Mouse (Mus musculus) urinary bladder, postnatal 4 days (tissue): ENCODE measurements at regions not wholly inside any gene's neighbourhood (a gene's known extent, or its start where the extent isn't known, plus 50 kb on each side); places are given as distances from the start of the nearest gene placed in this dataset.

ENCODE experiments used
- DNase-seq, 2 experiments: peaks; one replicate each; pipeline ENCODE4 v3.0.0; 2021 to 2022; ENCODE audit warnings: low spot score in 2 of 2

DNA sequence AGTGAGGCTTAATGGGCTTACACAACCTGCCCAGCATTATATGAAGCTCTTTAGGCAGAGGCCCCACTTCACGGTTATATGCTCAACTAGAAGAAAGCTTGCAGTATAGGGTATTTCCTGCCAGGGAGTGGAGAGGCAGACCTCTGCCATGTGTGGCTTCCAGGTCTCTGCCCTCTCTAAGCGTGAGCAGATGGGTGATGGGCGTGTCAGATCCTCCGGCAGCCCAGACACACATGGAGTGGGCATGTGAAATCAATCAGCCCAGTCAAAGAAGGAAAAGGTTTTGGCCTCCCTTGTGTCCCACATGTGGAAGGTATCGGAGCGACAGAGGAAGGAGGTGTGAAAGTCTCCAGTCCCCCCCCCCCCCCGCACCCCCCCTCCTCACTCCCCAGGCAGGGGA is 102.3 kb upstream of the Runx1 start:
- DNase-seq = no peak

GRCm38 (mm10) chr16:92927662-92928061 is 101.7 kb upstream of the Runx1 start:
- DNase-seq = no peak

DNA sequence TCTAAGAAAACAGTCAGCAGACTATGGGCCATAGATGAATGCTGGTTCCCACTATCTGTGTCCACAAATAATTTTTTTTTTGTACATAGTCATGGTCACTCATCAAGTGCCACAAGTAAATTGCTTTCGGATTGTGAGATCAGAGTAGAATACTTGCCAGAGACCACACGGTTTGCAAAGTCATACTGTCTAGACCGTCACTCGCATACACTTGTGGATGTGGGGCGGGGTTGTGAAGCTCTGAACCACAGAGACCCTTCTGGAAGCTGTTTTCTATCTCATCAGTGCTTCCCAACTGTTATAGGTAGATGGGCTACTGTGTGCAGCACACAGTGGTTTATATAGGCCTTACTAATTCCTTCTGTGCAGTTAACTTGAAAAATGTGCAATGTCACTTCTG is 100.9 kb upstream of the Runx1 start:
- no peak for DNase-seq

- DNase-seq = no peak
Observed at GRCm38 (mm10) chr16:92920947-92921346, 95.0 kb upstream of the Runx1 start.

GRCm38 (mm10) chr16:92917356-92917755 is 91.4 kb upstream of the Runx1 start:
- DNase-seq = no peak

DNA sequence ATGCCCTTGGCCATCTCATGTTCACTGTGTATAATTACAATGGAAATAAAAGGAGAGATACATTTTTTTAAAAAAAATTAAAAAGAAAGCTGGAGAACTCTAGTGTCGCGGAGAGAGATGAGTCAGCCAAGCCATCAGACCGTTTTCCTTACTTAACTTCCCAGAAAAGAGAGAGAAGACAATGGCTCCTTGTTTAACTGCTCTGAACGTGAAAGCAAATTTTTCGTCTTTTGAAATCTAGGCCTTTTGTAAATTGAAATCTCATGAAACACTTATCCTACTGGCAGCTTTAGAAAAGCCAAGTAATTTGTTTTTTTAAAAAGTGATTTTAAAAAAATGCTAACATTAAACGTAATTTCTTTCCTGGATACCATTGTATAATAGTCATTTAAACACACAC is 89.7 kb upstream of the Runx1 start:
- no peak for DNase-seq

GRCm38 (mm10) chr16:92906873-92907272 is 80.9 kb upstream of the Runx1 start:
- DNase-seq = no peak

DNA sequence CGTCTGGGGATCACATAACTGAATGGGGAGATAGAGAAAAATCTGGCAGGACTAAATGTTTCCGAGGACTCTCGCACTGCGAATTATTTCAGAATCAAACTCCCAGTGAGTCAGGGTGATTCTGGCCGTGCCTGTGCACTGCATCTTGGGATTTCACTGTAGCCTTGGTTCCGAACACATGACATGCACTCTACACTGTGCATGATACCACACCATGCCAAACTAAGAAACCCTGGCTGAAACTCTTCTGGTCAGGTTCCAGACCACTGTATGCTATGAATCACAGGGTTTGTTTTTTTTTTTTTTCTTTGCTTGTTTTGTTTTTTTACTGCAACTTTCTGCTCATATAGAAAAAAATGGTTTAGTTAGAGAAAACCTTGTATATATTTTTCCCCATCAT is 79.7 kb upstream of the Runx1 start:
- DNase-seq = no peak

DNA sequence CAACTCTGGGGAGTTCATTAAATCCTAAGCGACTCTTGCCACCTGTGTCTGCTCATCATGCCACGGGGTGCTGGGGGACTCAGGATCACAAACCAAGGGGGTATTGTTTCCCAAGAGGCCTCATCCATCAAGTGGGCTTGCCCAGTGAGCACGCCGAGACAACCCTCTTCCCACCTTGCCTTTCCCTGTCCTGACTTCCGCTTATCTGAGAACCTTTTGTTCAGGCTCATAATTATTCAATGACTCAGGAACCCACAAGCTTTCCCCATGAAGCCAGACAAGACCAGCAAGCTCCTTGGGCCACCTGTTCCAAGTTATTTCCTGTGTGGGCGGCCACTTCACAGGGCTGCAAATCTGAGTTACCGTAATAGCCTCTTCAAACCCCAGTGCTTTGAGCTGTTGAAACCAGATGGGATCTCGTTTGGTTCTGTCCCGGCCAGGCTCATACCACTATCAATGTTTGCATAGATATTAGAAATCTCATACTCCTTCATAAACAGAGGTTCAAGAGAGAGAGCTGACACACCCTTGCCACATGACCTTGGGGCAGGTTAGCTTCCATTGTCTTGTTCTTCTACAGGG is 78.0 kb upstream of the Runx1 start:
- DNase-seq = no peak

DNA sequence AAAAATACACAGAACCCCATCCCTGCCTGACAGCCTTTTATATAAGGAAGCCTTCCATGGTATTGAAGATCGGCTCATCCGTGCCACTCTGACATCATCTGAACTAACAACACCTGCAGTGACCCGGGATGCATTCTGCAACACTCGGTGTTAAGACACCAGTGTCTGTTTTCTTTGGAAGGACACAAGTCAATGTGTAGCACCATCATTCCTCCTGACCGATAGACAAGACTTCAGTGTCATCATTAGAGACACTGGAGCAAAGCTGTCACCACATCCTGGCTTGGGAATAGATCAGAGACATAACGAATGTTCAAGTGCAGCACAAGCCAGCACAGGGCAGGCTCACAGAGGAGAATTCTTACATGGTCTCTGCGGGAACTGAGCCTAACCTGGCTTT is 77.5 kb upstream of the Runx1 start:
- DNase-seq = no peak

- no peak for DNase-seq
Observed at GRCm38 (mm10) chr16:92899704-92900103, 73.8 kb upstream of the Runx1 start.

DNA sequence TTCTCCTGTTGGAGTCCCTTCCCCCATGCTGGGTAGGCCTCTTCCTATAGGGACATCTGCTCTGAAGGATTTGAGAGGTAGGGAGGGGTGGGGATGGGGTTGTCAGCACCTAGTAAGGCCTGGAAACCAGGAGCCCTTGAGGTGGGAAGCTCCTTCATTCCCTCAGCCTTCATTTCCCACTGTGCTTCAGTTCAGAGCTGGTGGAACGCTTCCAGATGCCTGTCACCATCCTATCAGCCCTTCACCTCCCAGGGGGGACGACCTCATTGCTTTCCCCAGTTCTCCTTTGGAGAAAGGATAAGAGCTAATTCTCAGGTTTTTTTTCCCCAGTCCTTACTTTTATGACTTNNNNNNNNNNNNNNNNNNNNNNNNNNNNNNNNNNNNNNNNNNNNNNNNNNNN is 65.8 kb upstream of the Runx1 start:
- no peak for DNase-seq

DNA sequence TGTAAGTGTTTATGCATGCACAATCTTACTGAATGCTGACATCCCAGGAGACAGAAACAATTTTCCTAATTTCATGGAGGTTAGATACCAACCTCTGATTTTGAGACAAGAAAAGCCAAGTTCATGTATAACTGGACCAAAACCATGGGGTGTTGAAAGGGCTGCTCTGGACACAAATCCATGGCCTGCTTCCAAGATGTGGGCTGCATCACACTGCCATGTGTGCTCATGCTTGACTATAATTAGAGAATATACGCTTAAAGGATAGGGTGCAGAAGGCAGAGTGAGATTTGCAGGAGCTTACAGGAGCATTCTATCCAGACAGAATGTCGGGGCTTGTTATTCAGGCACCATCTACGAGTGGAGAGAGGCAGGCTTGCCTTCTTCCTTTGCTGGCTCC is 64.8 kb upstream of the Runx1 start:
- no peak for DNase-seq

DNA sequence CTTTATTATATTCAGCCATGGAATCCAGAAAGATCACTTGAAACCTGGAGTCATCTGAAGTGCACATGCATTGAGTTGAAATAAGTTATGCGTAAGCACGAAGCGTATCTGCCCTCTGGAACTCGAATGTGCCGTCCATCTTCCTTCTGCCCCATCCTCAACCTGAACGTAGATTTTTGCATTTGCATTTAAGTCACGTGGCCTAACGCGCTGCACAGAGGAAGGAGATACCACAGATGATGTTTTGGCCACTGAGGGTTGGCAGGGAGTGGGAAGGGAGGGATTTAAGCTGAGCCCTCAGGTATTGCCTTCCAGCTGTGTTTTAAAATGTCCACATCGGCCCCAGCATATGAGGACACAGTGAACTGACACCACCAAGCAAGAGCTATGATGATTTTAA is 63.6 kb upstream of the Runx1 start:
- no peak for DNase-seq

DNA sequence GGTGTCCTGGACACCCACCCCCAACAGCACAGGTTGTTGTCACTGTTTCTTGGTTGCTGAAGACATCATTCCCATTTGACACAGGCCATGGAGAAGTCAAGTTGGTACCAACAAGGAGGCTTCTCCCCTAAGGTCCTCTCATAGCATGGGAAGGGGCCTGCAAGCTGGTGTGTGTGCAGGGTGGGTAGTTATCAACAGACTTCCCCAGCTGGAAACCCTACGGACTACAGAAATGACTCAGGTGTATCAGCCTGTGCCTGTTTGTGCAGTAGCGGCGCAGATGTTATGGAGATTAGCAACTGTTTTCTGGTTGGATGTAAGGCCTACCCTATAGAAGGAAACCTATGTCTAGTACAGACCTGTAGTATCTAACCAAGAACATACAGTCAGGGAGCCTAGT is 60.3 kb upstream of the Runx1 start:
- no peak for DNase-seq

DNA sequence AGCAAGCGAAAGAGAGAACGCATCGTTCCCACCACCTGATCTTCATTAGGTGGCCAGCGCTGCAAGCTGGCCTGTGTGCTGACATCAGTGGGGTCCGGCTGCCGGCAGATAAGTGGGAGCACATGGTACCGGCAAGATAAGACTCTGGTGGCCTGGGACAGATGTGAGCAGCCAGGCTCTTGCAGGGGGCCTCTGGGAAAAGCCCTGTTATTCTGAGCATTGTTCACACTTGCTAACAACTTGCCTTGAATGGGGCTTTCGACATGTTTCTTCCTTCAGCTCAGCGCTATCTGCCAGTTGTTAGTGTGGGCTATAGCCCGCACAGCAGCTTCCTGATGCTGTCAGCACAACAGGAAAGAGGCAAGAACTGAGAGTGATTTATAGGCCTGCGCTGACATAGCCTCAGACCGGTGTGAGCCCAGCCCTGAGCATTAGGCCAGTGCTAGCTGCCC is 57.9 kb upstream of the Runx1 start:
- no peak for DNase-seq

- DNase-seq = no peak
Observed at GRCm38 (mm10) chr16:92880356-92881043, 54.6 kb upstream of the Runx1 start.

DNA sequence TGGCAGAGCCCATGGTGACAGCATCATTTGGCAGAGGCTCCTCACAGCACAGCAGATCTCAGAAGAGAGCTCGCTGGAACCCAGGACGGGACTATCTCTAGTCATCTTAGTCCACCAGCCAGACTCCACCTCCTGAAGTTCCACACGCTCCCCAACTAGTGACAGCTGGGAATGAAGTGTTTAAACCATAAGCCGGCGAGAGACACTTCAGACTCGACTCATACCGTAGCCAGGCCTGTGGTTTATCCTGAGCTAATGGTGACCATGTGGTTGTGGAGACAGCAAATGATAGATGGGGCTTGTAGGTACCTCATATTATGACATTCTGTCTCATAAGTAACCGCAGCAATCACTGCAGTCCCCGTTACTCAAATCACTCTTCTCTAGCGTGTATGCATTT is 52.1 kb upstream of the Runx1 start:
- no peak for DNase-seq
